Mouse (Mus musculus): ENCODE measurements around the gene Gpr157. TPM values are rescaled to one million over a fixed set of nuclear protein-coding genes. Genes with fewer than 3 reads are reported as not detected.
A peak's percentile ranks its signal among the peaks of the same experiment; 100 is the strongest.
"Not testable (repeated sequence)": the region's sequence is repeated elsewhere in the genome, so short reads cannot be mapped to it uniquely, and the experiment has no call there.

Gpr157 gene
- 0.15 and 0.26 TPM in 2 replicates for polyA plus RNA-seq (2015; fragmentation: Nextera tagmentation; extraction: Ambion mirVana)

GRCm38 (mm10) chr4:150087161-150087889 lies at the start of gene Gpr157:
Gpr157 (plus strand) TSS chr4:150087365.
- H3K27ac ChIP-seq = no peak within 1 kb of the TSS
- H3K27me3 ChIP-seq = peaks cover 43% of the 10 kb centered on the region
- H3K9ac ChIP-seq (replicated peaks) = peak within 1 kb of the TSS; percentile 62
- H3K4me2 ChIP-seq (replicated peaks) = peak within 1 kb of the TSS; percentile 98
- H3K36me3 ChIP-seq = no peaks in the 10 kb centered on the region
- H3K9me3 ChIP-seq = 0 out of 2 replicates have a peak, but pooled peaks cover 3% of the 10 kb centered on the region
- H3K4me3 ChIP-seq (replicated peaks) = peak within 1 kb of the TSS; percentile 56
- WGBS = 0% methylated on average over 56 of the region's 56 CpGs
- peaks cover 15% of the 10 kb centered on the region for H3K4me1 ChIP-seq (replicated peaks)
- peak; percentile 94 for ATAC-seq

- H3K36me3 ChIP-seq = no peaks in the 10 kb centered on the region
- peaks cover 3% of the 10 kb centered on the region for H3K4me1 ChIP-seq (replicated peaks)
- no peak overlapping the region for H3K9ac ChIP-seq (replicated peaks)
- peaks cover 28% of the 10 kb centered on the region for H3K27me3 ChIP-seq
- no peak overlapping the region for H3K4me3 ChIP-seq (replicated peaks)
- H3K9me3 ChIP-seq = no peaks in the 10 kb centered on the region
- no peak for ATAC-seq
- H3K27ac ChIP-seq = no peak overlapping the region
- 90% methylated on average over 7 of the region's 7 CpGs for WGBS
- no peak overlapping the region for H3K4me2 ChIP-seq (replicated peaks)
Observed at GRCm38 (mm10) chr4:150038533-150038932, 48.6 kb upstream of the Gpr157 start.

GRCm38 (mm10) chr4:150040003-150040581 lies 47.1 kb upstream of the Gpr157 start:
- no peak overlapping the region for H3K9ac ChIP-seq (replicated peaks)
- H3K4me2 ChIP-seq (replicated peaks) = no peak overlapping the region
- no peak overlapping the region for H3K27ac ChIP-seq
- WGBS = 83% methylated on average over 9 of the region's 9 CpGs
- no peaks in the 10 kb centered on the region for H3K4me1 ChIP-seq (replicated peaks)
- H3K9me3 ChIP-seq = no peaks in the 10 kb centered on the region
- no peak for ATAC-seq
- no peaks in the 10 kb centered on the region for H3K36me3 ChIP-seq
- no peak overlapping the region for H3K4me3 ChIP-seq (replicated peaks)
- H3K27me3 ChIP-seq = peaks cover 13% of the 10 kb centered on the region

GRCm38 (mm10) chr4:150040856-150041255 lies 46.3 kb upstream of the Gpr157 start:
- not testable (repeated sequence) for ATAC-seq; H3K9ac ChIP-seq (replicated peaks); H3K4me1 ChIP-seq (replicated peaks); H3K4me2 ChIP-seq (replicated peaks); H3K27ac ChIP-seq; H3K4me3 ChIP-seq (replicated peaks); H3K36me3 ChIP-seq; H3K9me3 ChIP-seq
- 59% methylated on average over 1 of the region's 1 CpGs for WGBS
- H3K27me3 ChIP-seq = peaks cover 15% of the 10 kb centered on the region

GRCm38 (mm10) chr4:150041346-150042110 lies 45.6 kb upstream of the Gpr157 start:
- H3K27me3 ChIP-seq = peaks cover 17% of the 10 kb centered on the region
- no peak overlapping the region for H3K4me2 ChIP-seq (replicated peaks)
- H3K9ac ChIP-seq (replicated peaks) = no peak overlapping the region
- H3K9me3 ChIP-seq = no peaks in the 10 kb centered on the region
- no peaks in the 10 kb centered on the region for H3K36me3 ChIP-seq
- H3K4me1 ChIP-seq (replicated peaks) = no peaks in the 10 kb centered on the region
- 83% methylated on average over 10 of the region's 10 CpGs for WGBS
- ATAC-seq = no peak
- no peak overlapping the region for H3K4me3 ChIP-seq (replicated peaks)
- no peak overlapping the region for H3K27ac ChIP-seq

- Histone ChIP-seq H3K4me1 (replicated peaks) (peaks cover 12% of the 10 kb centered on the region), H3K27ac (no peak overlapping the region), H3K27me3 (peaks cover 37% of the 10 kb centered on the region), H3K36me3 (no peaks in the 10 kb centered on the region), H3K4me3 (replicated peaks) (no peak overlapping the region), H3K9ac (replicated peaks) (no peak overlapping the region), H3K4me2 (replicated peaks) (no peak overlapping the region), H3K9me3 (no peaks in the 10 kb centered on the region)
- no peak for ATAC-seq
- WGBS = 92% methylated on average over 9 of the region's 9 CpGs
Observed at GRCm38 (mm10) chr4:150043591-150043990, 43.6 kb upstream of the Gpr157 start.

- Histone ChIP-seq H3K4me1 (replicated peaks) (peaks cover 19% of the 10 kb centered on the region), H3K9ac (replicated peaks) (peak overlapping the region; percentile 55; the same call in 1 of the 2 replicates), H3K27ac (no peak overlapping the region), H3K36me3 (no peaks in the 10 kb centered on the region), H3K27me3 (peaks cover 63% of the 10 kb centered on the region), H3K4me2 (replicated peaks) (peak overlapping the region; percentile 80), H3K9me3 (no peaks in the 10 kb centered on the region), H3K4me3 (replicated peaks) (peak overlapping the region; percentile 45)
- 0% methylated on average over 20 of the region's 20 CpGs for WGBS
- ATAC-seq = peak; percentile 70; the same call in 1 of the 2 replicates
Observed at GRCm38 (mm10) chr4:150048038-150048437, 39.1 kb upstream of the Gpr157 start.

- peak overlapping the region; percentile 80 for H3K4me2 ChIP-seq (replicated peaks)
- under 1% methylated on average over 49 of the region's 49 CpGs for WGBS
- H3K27ac ChIP-seq = no peak overlapping the region
- ATAC-seq = peak; percentile 58
- H3K4me3 ChIP-seq (replicated peaks) = peak overlapping the region; percentile 45
- peaks cover 19% of the 10 kb centered on the region for H3K4me1 ChIP-seq (replicated peaks)
- H3K9me3 ChIP-seq = no peaks in the 10 kb centered on the region
- peak overlapping the region; percentile 55 for H3K9ac ChIP-seq (replicated peaks)
- no peaks in the 10 kb centered on the region for H3K36me3 ChIP-seq
- H3K27me3 ChIP-seq = peaks cover 63% of the 10 kb centered on the region
Observed at GRCm38 (mm10) chr4:150048478-150049156, 38.5 kb upstream of the Gpr157 start.

- H3K4me1 ChIP-seq (replicated peaks) = peaks cover 19% of the 10 kb centered on the region
- H3K4me3 ChIP-seq (replicated peaks) = peak overlapping the region; percentile 45
- H3K27me3 ChIP-seq = peaks cover 63% of the 10 kb centered on the region
- H3K9me3 ChIP-seq = no peaks in the 10 kb centered on the region
- no peaks in the 10 kb centered on the region for H3K36me3 ChIP-seq
- H3K27ac ChIP-seq = no peak overlapping the region
- WGBS = 17% methylated on average over 15 of the region's 15 CpGs
- H3K4me2 ChIP-seq (replicated peaks) = peak overlapping the region; percentile 80
- peak overlapping the region; percentile 55 for H3K9ac ChIP-seq (replicated peaks)
- ATAC-seq = no peak; the same call in 1 of the 2 replicates
Observed at GRCm38 (mm10) chr4:150049157-150049513, 38.0 kb upstream of the Gpr157 start.

- H3K4me2 ChIP-seq (replicated peaks) = no peak overlapping the region
- no peak overlapping the region for H3K4me3 ChIP-seq (replicated peaks)
- 20% methylated on average over 13 of the region's 13 CpGs for WGBS
Observed at GRCm38 (mm10) chr4:150049564-150050226, 37.5 kb upstream of the Gpr157 start.

GRCm38 (mm10) chr4:150051514-150051913 lies 35.7 kb upstream of the Gpr157 start:
- Histone ChIP-seq H3K4me2 (replicated peaks) (no peak overlapping the region), H3K4me1 (replicated peaks) (peaks cover 19% of the 10 kb centered on the region), H3K36me3 (no peaks in the 10 kb centered on the region), H3K4me3 (replicated peaks) (no peak overlapping the region), H3K27ac (no peak overlapping the region), H3K9me3 (no peaks in the 10 kb centered on the region), H3K9ac (replicated peaks) (no peak overlapping the region), H3K27me3 (peaks cover 49% of the 10 kb centered on the region)
- ATAC-seq = no peak
- 72% methylated on average over 8 of the region's 8 CpGs for WGBS

More at GRCm38 (mm10) chr4:150049564-150050226, 37.5 kb upstream of the Gpr157 start:
- Histone ChIP-seq H3K9me3 (no peaks in the 10 kb centered on the region), H3K36me3 (no peaks in the 10 kb centered on the region), H3K9ac (replicated peaks) (no peak overlapping the region), H3K27ac (no peak overlapping the region), H3K27me3 (peaks cover 63% of the 10 kb centered on the region), H3K4me1 (replicated peaks) (peaks cover 19% of the 10 kb centered on the region)
- ATAC-seq = no peak
